Mouse (Mus musculus) megakaryocyte, embryonic 14.5 days (primary cell): ENCODE data around the gene BC051142.

Experiments used
- FLI1 ChIP-seq: IDR thresholded peaks from 2 replicates; pipeline ENCODE4 v1.6.1; 2012; ENCODE audit warnings: low read length, inconsistent platforms, mixed read lengths
- GATA1 ChIP-seq: IDR thresholded peaks from 3 replicates; pipeline ENCODE4 v1.6.1; 2012; ENCODE audit warnings: mixed read lengths, low read length, inconsistent platforms, borderline replicate concordance

GRCm38 (mm10) chr17:34475060-34475459 is 76.4 kb downstream of the BC051142 start:
- TF ChIP-seq GATA1 = no peak
- TF ChIP-seq FLI1 = no peak
